Mouse (Mus musculus) left cerebral cortex, postnatal 25 days (tissue): ENCODE results near the gene Syn3. TPM values are rescaled to one million over a fixed set of nuclear protein-coding genes. Genes with fewer than 3 reads are reported as not detected.
"Not testable (repeated sequence)": the region's sequence is repeated elsewhere in the genome, so short reads cannot be mapped to it uniquely, and the experiment has no call there.

Source experiments
- DNase-seq, 2 experiments: peaks; one replicate each; pipeline ENCODE4 v3.0.0; 2022; ENCODE audit warnings: low spot score in 2 of 2, mixed read lengths in 1 of 2
- intact Hi-C: fragments of 180-260 bp; cut with DNase I; formaldehyde crosslinking; loops from one replicate; pipeline ENCODE4 v1.15.1; 2025
- total RNA-seq, 2 experiments: library from RNA; stranded (reverse); gene quantifications; 2 replicates each; pipeline ENCODE4 v1.2.3; 2021

Syn3 gene
- total RNA-seq, 2 experiments from 2014 or later = 26.1 to 31.8 TPM

DNA sequence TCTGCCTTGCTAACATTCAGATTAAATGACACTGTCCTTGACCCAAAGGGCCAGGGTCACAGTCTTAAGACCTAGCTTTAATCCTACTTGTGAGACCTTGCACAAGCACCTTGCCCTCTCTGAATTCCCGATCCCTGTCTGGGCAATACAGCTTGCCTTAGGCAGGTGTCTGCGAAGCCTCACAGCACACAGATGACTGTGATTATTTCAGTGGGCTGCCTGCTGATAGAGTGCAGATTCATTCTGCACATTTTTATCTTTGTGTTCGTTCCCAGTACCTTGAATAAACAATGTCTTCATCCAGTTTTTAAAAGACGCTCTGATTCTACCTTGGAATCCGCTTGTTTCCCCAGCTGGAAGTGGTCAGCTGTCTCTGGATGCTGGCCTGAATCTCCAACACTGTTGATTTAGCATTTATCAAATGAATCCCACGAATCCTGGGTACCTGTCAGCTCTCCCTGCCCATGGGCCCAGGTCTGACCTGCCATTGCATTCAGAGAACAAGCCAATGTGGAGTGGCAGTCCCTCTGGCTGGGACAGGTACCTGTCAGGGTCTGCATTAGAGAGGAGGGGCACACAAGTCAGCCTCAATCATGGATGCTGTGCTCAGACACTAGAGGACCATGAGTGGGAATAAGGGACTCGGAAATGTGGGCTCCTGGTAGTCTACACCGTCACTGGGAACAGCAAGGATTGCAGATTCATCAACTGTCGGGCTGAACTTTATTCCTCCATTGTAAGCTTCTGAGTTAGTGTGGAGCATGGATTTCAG is 117.4 kb downstream of the Syn3 start:
- DNase-seq = no peak
- intact Hi-C loops = no loop called here

DNA sequence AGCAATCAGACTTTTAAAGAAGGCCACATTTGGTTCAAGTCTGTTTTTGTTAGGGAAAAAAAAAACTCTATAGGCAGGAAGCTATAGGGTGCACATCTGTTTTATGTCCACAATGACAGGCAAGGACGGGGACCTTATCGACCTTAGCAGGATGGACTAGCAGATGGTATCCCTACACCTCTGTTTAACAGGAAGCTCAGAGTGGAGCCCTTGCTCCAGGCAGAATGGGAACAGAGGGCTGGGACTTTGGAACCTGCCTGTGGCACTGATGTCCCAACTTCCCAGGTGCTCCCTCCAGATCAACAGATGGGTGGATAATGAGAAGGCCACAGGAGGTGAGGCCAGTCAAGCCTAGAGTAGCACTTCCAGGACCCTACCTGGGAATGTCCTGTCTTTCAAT is 118.1 kb downstream of the Syn3 start:
- intact Hi-C loops = no loop called here
- no peak for DNase-seq

GRCm38 (mm10) chr10:86378803-86379202 is 119.9 kb downstream of the Syn3 start:
- intact Hi-C loops, DNase-seq: not testable (repeated sequence)

- DNase-seq = peak in 1 of 2 experiments; percentile 7
- intact Hi-C loops = no loop called here
Measured at GRCm38 (mm10) chr10:86376392-86377185, 122.1 kb downstream of the Syn3 start.

DNA sequence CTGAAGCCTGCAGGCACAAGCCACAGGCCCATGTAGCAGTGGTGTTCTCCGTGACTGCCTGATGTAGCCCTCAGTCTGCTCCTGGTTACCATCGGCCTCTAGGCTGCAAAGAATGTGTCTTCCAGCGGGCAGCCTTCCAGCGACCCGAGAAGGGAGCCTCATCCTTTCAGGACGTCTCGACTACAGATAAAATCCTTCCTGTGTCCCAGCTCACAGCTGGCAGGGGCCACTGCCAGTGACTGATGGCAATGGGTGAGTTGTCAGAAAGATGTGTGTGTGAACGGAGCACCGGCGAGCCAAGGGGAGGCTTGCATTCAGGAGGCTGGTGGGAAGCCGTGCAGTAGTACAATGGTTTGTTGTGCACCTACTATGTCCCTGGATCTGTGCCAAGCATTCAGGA is 122.8 kb downstream of the Syn3 start:
- peak in 1 of 2 experiments; percentile 18 for DNase-seq
- intact Hi-C loops = no loop called here

- intact Hi-C loops = no loop called here
- DNase-seq = no peak
Measured at GRCm38 (mm10) chr10:86374061-86374460, 124.6 kb downstream of the Syn3 start.

DNA sequence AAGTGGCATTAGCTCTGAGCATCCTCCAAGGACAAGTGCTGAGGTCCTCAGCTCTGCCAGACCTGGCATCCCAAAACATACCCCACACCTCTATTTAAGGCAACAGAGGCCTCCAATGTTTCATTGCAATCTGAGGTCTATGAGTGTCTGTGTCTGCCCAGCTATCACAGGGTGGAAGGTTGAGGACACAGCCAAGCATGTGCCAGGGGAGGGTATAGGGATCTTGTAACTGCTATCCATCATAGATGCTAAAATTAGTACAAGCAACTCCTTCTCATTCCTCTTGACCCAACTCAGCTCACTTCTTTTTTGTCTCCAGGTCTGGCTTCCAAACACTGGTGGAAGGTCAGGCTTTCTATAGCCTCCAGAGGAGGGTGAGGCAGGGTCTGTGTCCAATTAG is 127.1 kb downstream of the Syn3 start:
- no peak for DNase-seq
- intact Hi-C loops = no loop called here

- intact Hi-C loops = no loop called here
- no peak for DNase-seq
Measured at GRCm38 (mm10) chr10:86369346-86369745, 129.3 kb downstream of the Syn3 start.

- no peak for DNase-seq
- intact Hi-C loops = no loop called here
Measured at GRCm38 (mm10) chr10:86368811-86369210, 129.9 kb downstream of the Syn3 start.

DNA sequence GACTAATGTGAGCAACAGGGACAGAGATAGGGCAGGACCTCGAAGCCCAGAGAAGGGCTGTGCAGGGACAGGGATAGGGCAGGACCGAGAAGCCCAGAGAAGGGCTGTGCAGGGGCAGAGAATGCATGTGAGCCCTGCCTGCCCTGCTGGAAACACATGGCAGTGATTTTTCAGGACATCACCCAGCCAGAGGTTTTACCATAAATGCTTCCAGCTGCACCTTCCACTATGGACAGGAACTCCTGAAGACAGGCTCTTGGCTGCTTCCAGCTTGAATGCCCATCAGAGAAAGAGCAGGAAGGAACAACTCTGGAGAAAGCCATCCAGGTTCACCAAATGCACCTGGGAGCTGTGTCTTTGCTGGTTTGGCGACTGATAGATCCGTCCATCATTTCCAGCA is 131.3 kb downstream of the Syn3 start:
- no peak for DNase-seq
- intact Hi-C loops = no loop called here

- DNase-seq = no peak
- intact Hi-C loops = no loop called here
Measured at GRCm38 (mm10) chr10:86365632-86366092, 133.0 kb downstream of the Syn3 start.

DNA sequence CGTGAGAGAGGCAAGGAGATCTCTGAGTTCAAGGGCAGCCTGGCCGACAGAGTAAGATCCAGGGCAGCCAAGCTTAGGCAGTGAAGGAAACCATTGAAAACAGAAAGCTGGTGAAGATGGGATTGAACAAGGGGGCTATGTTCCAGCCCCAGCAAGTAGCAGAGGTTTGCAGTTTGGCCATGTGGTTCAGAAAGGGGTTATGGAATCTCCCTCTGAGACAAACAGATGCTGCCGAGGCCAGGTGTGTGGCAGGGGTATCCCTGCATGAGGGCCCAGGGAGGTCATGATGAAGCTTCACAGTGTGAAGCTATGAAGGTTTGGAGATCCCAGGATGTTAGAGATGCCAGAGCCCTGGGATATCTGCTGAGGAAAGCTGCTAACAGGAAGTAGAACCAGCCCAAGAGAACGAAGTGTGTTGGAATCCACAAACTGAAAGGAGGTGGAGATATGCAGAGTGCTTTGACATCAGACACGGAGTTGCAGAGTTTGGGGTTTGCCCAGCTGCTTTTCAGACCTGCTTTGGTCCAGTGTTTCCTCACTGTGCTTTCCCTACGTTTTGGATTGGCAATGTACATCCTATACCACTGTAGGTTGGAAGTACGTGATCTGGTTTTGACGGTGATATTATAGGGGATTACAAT is 134.9 kb downstream of the Syn3 start:
- intact Hi-C loops = no loop called here
- no peak for DNase-seq

DNA sequence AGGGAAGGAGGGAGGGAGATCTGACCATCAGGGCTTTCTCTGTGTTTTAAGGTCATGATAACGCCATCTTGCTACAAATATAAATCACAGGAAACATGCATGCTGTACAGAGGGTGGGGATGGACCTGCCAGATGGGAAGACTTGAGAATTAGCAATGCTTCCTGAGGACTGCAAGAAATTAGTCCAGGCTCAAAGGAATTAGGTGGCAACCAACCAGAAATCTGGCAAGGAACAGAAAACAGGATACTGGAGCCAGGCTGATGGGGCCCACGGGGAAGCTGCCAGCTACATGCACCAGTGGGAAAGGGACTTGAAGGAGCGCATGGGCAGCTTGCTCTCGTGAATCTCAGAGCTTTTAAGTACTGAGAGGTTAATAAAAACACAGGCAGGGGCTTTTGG is 139.0 kb downstream of the Syn3 start:
- intact Hi-C loops = no loop called here
- peak in 1 of 2 experiments; percentile 9 for DNase-seq

DNA sequence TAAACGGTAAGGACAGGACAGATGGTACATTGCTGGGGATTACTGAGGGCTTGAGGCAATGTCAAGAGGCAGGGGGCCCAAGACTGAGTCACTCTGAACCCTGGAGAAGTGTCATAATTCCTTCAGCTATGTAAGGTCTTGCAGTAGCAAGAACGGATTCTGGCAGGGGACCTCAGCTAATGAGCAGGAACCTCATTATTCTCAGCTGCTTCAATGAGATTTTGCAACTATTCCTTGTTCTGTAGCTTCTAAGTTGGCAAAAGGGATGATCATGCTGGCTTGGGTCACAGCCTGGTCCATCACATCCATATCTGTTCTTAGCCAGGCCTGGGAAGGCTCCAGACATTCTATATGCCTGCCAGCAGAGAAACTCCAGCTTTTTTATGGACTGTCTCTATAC is 139.5 kb downstream of the Syn3 start:
- intact Hi-C loops = no loop called here
- no peak for DNase-seq

DNA sequence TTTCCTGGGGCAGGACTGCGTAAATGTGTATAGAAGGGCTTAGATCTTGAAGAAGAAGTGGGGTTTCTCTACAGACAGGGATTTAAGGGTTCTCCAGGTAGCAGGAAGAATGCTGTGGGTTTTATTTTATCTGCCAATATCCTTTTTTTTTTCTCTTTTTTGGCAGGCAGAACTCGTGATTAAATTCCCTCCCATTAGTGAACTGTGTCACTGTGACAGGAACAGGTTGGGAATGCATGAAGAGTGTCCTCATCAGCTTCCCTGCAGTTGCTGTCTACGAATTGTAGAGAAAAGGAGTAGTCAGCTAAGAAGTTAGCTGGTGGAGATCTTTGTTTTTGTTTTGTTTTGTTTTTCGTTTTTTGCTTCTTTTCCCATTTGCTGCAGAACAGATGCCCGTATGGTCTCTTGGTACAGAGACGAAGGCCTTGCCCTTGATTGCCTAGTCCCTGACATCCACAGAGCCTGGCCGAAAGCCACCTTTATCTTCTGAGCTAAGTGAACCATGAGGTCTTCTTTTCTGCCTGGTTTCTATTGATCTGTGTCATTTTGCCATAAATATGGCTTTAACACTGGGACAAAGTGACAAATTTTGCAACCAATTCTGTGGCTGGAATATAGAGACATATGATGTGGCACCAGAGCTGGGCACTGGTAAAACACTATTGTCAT is 140.3 kb downstream of the Syn3 start:
- no peak for DNase-seq
- intact Hi-C loops = no loop called here

DNA sequence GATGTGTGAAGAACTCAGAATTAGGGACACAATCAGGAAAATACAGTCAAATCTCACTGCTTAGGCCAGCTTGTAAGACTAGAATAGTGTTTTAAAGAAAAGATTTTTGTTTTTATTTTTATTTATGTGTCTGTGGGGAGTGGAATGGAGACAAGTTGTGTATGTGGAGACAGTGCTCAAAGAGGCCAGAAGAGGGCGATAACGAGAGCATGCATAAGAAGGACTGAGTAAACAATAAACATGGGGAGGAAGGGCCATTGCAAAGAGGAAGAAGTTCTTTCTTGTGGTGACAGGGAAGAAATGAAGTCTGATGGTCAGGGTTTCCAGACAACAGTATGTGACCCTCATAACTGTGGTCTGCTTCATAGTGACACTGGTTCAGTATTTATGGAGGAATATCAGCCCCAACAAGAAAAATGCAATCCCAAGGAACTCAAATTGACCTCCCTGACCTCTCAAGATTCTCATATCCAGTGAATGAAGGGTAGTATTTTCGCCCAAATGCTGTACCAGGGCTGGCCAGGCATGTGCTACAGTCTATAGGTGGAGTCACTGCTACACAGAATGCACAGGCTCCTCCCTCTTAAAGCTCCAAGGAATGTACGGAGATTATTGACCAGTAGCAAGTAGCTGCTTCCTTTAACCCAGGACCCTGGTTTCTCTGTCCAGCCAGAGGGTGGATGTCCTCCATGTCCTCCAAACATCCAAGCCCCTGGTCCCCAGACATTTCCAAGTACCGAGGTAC is 141.7 kb downstream of the Syn3 start:
- intact Hi-C loops = no loop called here
- DNase-seq = no peak

- no peak for DNase-seq
- intact Hi-C loops = no loop called here
Measured at GRCm38 (mm10) chr10:86352521-86352920, 146.2 kb downstream of the Syn3 start.

DNA sequence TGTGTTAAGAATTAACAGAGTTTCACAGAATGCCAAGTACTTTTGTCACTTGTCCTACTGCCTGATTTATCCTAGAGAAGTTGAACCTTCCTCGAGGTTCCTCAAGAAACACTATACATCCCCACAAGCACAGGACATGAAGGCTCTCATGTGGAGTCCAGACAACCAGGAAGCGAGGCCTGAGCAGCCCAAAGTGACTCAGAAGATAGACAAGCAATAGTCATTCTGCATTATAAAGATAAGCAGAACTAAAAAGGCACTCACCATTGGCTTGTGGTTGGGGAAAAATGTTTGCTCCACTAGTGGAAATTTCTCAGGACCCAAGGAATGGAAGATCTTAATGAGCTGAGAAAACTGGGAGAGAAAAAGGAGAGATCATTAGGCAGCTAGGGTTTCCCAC is 147.4 kb downstream of the Syn3 start:
- intact Hi-C loops = no loop called here
- no peak for DNase-seq

DNA sequence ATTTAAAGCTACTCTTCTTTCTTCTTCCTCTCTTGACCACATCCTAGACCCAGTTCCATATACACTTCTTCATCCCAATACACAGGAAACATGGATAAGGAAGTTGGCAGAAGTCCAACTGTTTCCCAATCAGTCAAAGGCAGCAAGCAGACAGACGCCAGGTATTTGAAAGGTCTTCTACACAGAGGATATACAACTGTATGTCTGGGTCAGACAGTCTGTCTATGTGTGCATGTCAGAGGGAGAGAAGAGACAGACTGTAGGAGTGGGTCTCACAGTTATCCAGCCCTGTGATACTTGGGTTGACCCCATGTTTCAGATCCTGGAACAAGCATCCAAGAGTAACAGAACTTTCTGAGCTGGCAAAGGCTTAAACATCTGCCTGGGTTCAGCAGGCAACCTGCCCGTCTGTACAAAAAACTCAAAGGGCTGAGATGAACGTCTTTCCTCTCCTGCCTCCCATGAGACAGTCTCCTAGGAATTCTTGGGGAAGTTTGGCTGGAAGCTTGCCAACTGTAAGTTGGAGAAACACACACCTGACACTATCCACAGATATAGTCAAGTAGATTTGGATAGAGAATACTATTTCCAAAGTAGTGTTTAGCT is 152.4 kb downstream of the Syn3 start:
- intact Hi-C loops = no loop called here
- no peak for DNase-seq
